In the genomic region with DNA sequence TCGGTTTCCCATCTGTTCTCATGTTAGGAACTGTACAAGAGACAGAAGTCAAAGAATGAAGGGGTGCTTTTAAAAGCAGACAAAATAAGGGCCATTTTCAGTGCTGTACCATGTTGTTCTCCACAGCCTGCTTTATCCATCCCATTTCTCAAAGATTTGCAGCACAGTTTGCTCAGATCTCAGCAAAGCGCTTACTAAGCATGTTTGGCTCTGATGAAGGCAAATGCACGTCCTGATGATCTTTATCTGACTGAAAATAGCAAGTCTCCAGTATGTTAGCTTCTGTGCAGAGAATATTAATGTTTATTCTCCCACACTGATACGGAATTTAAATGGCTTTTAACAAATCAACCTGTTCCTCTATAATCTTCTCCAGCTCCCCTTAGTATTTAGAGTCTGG, we compare ENCODE assay signal across 11 mouse cellular contexts.
"Had no signal": no experiment of that assay in that cellular context is flagged by ENCODE, and none has a peak within 500 bp of the region (broad histone marks: within the 10 kb centered on the region; RNA-seq: fewer than 3 reads in every experiment).

No protein-coding gene starts in this region.

- ATAC-seq: intestine, postnatal 0 days; midbrain, embryonic 13.5 days had no signal

- H3K4me3 ChIP-seq: limb, embryonic 12.5 days; midbrain, embryonic 13.5 days had no signal

- H3K27me3 ChIP-seq: limb, embryonic 12.5 days; midbrain, embryonic 13.5 days had no signal

- H3K4me1 ChIP-seq: limb, embryonic 12.5 days; midbrain, embryonic 13.5 days had no signal

- H3K9me3 ChIP-seq: midbrain, embryonic 13.5 days had no signal

- H3K4me2 ChIP-seq: limb, embryonic 12.5 days; midbrain, embryonic 13.5 days had no signal

- H3K36me3 ChIP-seq: limb, embryonic 12.5 days; midbrain, embryonic 13.5 days had no signal

- DNase-seq: kidney, adult 8-10 months; kidney, postnatal 25 days; liver; lung, adult 18-20 months; right cerebral cortex, adult 18-20 months; right cerebral cortex, postnatal 25 days; thymus, postnatal 14 days had no signal

- H3K27ac ChIP-seq: limb, embryonic 12.5 days; liver, embryonic 14.5 days; midbrain, embryonic 13.5 days had no signal

- H3K9ac ChIP-seq: limb, embryonic 12.5 days; liver, embryonic 14.5 days; midbrain, embryonic 13.5 days had no signal
